Mouse (Mus musculus) right cerebral cortex, postnatal 14 days (tissue): ENCODE measurements around the gene Mon1a.
A peak's percentile ranks its signal among the peaks of the same experiment; 100 is the strongest.

ENCODE experiments used
- DNase-seq: peaks from one replicate; pipeline ENCODE4 v3.0.0; 2022

Mon1a gene

GRCm38 (mm10) chr9:107887804-107888266 lies at the start of gene Mon1a:
Gene Mon1a (plus strand): TSS chr9:107888151.
- peak; percentile 72 for DNase-seq

DNA sequence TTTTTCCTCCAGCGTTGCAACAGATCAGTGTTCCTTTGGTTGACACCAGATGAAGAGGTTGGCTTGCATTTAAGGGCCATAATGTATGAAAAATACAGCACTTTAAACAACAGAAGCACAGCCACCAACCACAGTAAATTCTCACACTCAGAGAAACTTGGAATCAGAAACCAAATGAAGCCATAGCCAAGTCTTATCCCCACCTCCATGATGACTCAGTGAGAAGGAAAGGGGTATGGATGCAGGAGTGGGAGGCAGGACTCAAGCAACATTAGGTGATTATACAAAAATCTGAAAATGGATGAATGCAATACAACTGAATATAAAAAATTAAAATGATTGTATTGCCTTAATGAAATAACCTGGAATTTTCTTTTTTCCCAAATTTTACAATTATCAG lies 49.1 kb upstream of the Mon1a start:
- DNase-seq = no peak

DNA sequence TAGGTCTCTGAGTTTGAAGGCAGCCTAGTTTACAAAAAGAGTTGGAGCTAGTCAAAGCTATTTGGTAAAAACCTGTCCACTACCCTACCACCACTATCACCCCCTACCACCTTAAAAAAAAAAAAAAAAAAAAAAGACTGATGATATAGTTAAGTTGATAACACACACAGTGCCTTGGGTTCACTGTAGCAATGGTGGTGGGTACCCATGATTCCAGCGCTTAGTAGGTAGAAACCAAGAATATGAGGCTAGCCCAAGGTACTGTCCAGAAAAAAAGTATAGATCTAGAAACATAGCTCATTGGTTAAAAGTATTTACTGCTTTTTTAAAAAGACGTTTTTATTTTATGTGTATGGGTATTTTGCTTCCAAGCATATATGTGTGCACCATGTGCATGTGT lies 45.2 kb upstream of the Mon1a start:
- no peak for DNase-seq

DNA sequence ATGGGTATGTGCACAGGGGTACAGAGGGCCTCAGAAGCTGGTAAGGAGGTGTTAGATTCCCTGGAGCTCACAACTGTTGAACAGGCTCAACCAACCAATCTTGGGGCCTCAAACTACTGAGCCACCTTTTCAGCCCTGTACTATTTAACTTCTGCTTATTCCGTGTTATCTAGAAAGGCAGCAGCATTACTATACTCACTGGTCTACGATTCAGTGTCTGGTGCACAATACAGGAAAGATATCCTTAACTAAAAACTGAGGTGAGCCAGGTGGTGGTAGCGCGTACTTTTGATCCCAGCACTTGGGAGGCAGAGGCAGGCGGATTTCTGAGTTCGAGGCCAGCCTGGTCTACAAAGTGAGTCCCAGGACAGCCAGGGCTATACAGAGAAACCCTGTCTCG lies 39.0 kb upstream of the Mon1a start:
- no peak for DNase-seq

GRCm38 (mm10) chr9:107858343-107858742 lies 29.6 kb upstream of the Mon1a start:
- DNase-seq = no peak

GRCm38 (mm10) chr9:107864493-107864892 lies 23.5 kb upstream of the Mon1a start:
- no peak for DNase-seq

DNA sequence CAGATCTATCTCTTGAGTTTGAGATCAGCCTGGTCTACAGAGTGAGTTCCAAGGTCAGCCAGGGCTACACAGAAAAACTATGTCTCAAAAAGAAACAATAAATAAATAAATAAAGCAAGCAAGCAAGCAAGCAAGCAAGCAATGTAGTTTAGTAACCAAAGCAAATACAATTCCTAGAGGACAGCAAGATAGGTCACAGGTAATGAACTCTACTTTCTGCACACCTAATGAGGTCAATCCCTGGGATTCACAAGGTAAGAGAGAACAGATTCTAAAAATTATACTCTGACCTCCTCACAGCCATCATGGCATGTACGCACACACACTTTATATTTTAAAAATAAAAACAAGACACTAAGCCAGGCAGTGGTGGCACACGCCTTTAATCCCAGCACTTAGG lies 21.9 kb upstream of the Mon1a start:
- no peak for DNase-seq

DNA sequence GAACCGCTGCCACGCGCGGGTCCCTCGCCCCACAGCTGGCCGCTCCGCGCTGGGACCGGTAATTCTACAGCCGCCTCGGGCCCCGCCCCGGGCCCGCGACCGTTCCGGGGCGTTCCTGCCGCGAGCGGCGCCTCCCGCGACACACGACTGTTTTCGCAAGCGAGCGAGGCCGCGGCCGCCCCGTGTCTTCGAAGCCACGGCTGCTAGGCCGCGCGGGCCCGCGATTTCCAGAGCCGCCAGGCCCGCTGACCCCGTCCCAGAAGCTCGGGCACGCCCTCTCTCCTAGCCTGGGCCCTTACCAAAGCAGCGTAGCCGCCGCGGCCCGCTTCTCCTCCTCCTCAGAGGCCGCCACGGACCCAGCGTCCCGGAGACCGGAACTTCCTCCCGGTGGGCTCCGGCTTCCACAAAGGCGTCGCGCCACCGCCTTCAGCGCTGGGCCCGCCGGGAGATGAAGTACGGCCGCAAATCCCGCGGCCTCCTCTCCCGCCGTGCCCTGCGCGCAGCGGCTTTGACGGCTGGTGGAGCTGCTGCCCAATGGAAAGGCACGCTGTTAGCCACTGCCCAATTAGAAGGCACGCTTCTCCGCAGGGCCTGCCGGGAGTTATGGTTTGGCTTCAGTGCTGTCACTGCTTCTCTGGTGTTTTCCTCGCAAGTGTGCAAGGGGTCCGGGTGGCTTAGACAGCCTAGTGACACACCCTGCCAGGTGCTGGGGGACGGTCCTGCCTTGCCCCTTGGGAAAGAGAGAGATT lies 15.4 kb upstream of the Mon1a start:
- peak; percentile 94 for DNase-seq

DNA sequence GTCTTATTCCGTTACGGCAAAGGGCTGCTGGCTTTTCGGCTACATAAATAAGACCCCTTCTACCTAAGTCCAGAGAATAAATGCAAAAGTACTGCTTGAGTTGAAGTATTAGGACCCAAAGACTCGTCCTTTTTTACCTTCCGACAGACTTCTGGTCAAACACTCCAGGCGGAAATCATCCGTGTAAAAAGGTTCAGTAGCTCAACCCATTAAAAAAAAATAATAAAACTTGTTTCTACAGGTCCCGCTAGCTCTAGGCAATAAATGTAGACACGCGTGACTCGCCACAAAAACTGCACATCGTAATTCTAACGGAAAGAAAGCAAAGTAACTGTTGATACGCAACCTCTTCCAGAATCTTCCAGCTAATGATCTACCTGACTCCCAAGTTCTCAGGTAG lies 14.8 kb upstream of the Mon1a start, which contains the start of gene Rbm6:
Gene Rbm6, minus strand, starts transcription at position 101 of the 400 bp plus-strand sequence.
- no peak for DNase-seq

GRCm38 (mm10) chr9:107880411-107880810 lies 7.5 kb upstream of the Mon1a start:
- no peak for DNase-seq

- peak; percentile 53 for DNase-seq
Observed at GRCm38 (mm10) chr9:107888267-107888850, 408 bp downstream of the Mon1a start.

GRCm38 (mm10) chr9:107890260-107890659 lies 2.3 kb downstream of the Mon1a start:
- no peak for DNase-seq

DNA sequence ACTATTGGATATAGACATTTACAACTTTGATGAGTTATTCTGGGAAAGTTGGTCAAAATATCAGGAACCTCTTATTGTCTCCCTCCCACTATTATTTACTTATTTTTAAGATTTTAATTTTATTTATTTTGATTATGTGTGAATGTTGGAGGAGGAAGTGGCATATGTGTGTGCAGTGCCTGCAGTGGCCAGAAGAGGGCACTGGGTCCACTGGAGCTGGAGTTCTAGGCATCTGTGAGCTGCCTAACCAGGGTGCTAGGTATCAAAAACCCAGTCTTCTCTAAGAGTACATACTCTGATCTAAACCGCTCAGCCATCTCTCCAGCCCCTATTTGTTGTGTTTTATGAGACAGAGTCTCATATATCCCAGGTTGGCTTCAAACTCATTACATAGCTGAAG lies 3.1 kb downstream of the Mon1a start:
- DNase-seq = no peak

- DNase-seq = no peak
Observed at GRCm38 (mm10) chr9:107898563-107898962, 10.6 kb downstream of the Mon1a start.

GRCm38 (mm10) chr9:107899855-107900254 lies 11.9 kb downstream of the Mon1a start:
- DNase-seq = no peak

DNA sequence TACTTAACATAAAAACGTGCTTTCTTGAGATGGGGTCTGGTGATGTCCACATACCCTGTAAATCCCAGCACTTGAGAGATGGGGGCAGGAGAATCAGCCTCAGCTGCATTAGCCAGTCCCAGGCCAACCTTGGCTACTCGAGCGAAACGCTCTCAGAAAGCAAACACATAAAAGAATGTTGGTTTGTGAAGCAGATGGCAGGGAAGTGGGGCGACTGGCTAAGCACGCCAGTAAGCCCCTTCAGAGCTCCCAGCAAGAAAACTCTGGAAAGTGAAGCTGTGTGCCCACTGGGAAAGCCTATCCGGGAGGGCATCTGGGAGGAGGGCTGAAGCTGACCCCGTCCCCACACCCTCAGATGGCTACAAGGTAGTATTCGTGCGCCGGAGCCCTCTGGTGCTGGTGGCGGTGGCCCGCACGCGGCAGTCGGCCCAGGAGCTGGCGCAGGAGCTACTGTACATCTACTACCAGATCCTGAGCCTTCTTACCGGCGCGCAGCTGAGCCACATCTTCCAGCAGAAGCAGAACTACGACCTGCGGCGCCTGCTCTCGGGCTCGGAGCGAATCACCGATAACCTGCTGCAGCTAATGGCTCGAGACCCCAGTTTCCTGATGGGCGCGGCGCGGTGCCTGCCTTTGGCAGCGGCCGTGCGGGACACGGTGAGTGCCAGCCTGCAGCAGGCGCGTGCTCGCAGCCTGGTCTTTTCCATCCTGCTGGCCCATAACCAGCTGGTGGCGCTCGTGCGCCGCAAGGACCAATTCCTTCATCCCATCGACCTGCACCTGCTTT lies 13.1 kb downstream of the Mon1a start:
- DNase-seq = peak; percentile 83

GRCm38 (mm10) chr9:107901627-107901914 lies 13.6 kb downstream of the Mon1a start:
- no peak for DNase-seq

- DNase-seq = peak; percentile 87
Observed at GRCm38 (mm10) chr9:107904726-107905125, 16.8 kb downstream of the Mon1a start.

DNA sequence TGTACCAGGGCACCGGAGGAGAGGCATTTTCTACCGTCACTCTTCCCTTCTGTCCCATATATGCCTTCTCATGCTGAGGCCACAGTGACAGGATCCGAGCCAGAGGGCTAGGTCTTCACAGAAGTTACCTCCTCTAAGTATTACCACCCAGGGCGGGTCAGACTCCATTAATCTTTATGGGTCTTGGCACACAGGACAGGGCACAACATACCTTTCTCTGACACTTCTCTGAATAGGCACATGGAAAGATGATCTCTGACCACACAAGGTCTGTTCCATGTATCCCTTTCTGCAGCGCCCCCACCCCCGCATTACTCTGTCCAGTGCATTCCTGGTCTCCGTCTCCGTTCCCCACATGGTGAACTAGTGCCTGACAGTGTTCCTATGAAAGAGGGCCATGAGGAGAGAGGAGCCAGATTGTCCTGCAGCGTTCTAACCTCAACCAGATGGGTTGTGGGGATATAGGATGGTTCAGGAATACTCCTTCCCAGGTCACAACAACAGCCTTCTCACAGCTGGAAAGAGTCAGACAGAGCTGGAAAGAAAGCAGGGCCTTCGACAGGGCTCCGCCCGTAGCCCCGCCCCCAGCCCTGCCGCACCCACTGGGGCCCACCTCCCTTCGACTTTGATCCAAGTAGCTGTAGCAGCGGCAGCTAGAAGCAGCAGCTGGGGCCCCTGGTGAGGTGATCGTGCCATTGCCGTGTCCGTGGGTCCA lies 18.5 kb downstream of the Mon1a start, which contains the start of gene Mst1r:
Gene Mst1r, plus strand, starts transcription at position 622 of the 715 bp plus-strand sequence.
- peak; percentile 49 for DNase-seq

GRCm38 (mm10) chr9:107906967-107907800 lies 19.2 kb downstream of the Mon1a start:
- no peak for DNase-seq

- DNase-seq = no peak
Observed at GRCm38 (mm10) chr9:107907801-107908120, 19.8 kb downstream of the Mon1a start.

- DNase-seq = no peak
Observed at GRCm38 (mm10) chr9:107908410-107909158, 20.6 kb downstream of the Mon1a start.
